Mouse (Mus musculus) stomach, embryonic 14.5 days (tissue): ENCODE measurements around the gene Slc16a9. TPM values are rescaled to one million over a fixed set of nuclear protein-coding genes. Genes with fewer than 3 reads are reported as not detected.

Source experiments
- ATAC-seq: fragments of 200-750 bp; cut with Nextera tagmentation; 2 replicates; pipeline ENCODE4 v1.8.0; 2017; ENCODE audit warnings: low read depth, moderate TSS enrichment; ENCODE audit not compliant: insufficient number of reproducible peaks, insufficient read depth, low FRiP score
- H3K27ac ChIP-seq: fragments of 300-500 bp; sonication (generic); 2 replicates; pipeline ENCODE4 v1.5.1; 2014; ENCODE audit warnings: mild to moderate bottlenecking, low read length, moderate library complexity, mixed read lengths
- H3K27me3 ChIP-seq: fragments of 300-500 bp; sonication (generic); 2 replicates; pipeline ENCODE4 v1.6.1; 2014; ENCODE audit warnings: low read length, control low read depth, mixed read lengths; ENCODE audit not compliant: control insufficient read depth, insufficient read depth
- H3K36me3 ChIP-seq: fragments of 300-500 bp; sonication (generic); 2 replicates; pipeline ENCODE4 v1.6.1; 2014; ENCODE audit warnings: mild to moderate bottlenecking, control low read depth, low read length, moderate library complexity, mixed read lengths; ENCODE audit not compliant: control insufficient read depth, insufficient read depth
- H3K4me1 ChIP-seq: fragments of 300-500 bp; sonication (generic); 2 replicates; pipeline ENCODE4 v1.6.1; 2014; ENCODE audit warnings: low read length, control low read depth, mixed read lengths; ENCODE audit not compliant: control insufficient read depth, insufficient read depth
- H3K4me2 ChIP-seq: fragments of 300-500 bp; sonication (generic); replicated peaks from 2 replicates; pipeline ENCODE4 v1.6.1; 2014; ENCODE audit warnings: low read depth, low read length, control low read depth
- H3K4me3 ChIP-seq: fragments of 300-500 bp; sonication (generic); 2 replicates; pipeline ENCODE4 v1.5.1; 2014; ENCODE audit warnings: low read depth, low read length, control low read depth
- H3K9ac ChIP-seq: fragments of 300-500 bp; sonication (generic); replicated peaks from 2 replicates; pipeline ENCODE4 v1.6.1; 2014; ENCODE audit warnings: low read depth, mild to moderate bottlenecking, control low read depth, low read length, moderate library complexity, mixed read lengths
- H3K9me3 ChIP-seq: fragments of 300-500 bp; sonication (generic); 2 replicates; pipeline ENCODE4 v1.6.1; 2016; ENCODE audit warnings: low read depth, low read length, control low read depth; ENCODE audit not compliant: control insufficient read depth
- WGBS: fragments of 180-500 bp; shearing (Covaris S2); extraction: QIAGEN DNeasy Blood & Tissue Kit; methylation state at CpG from one replicate; pipeline ENCODE4 v1.1.7; 2014; 5-methylcytosine and 5-hydroxymethylcytosine counted together
- polyA plus RNA-seq: library from polyadenylated mRNA; unstranded; fragments of >200 nt; fragmentation: Nextera tagmentation; extraction: Ambion mirVana; gene quantifications from 2 replicates; pipeline ENCODE4 v1.2.1, GENCODE M21; 2014

Slc16a9 gene
- polyA plus RNA-seq, 1 experiment from 2014 or later = 1.9 TPM

DNA sequence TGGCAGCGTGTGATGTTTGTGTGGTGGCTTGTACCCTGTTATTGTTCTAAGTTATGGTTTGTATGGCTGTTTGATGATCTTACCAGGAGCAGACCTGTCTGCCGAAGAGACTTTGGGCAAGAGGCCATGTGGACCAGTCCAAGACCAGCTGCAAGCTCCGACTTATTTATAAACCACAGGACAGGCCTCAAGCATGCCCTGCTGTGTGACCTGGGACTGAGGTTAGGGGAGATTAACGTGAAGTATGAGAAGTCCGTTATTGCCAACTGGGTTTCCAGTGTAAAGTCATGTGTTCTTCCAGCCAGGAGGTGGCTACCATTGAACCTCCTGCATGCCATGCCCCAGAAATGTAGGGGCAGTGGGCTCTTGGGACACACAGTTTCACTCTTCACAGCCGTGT lies 14.5 kb upstream of the Slc16a9 start:
- H3K9me3 ChIP-seq = no peaks in the 10 kb centered on the region
- 80% methylated on average over 6 of the region's 6 CpGs for WGBS
- H3K27ac ChIP-seq = no peak overlapping the region
- no peak overlapping the region for H3K9ac ChIP-seq
- H3K27me3 ChIP-seq = no peaks in the 10 kb centered on the region
- no peak overlapping the region for H3K4me2 ChIP-seq
- H3K36me3 ChIP-seq = no peaks in the 10 kb centered on the region
- ATAC-seq = no peak
- H3K4me1 ChIP-seq = no peaks in the 10 kb centered on the region
- no peak overlapping the region for H3K4me3 ChIP-seq

DNA sequence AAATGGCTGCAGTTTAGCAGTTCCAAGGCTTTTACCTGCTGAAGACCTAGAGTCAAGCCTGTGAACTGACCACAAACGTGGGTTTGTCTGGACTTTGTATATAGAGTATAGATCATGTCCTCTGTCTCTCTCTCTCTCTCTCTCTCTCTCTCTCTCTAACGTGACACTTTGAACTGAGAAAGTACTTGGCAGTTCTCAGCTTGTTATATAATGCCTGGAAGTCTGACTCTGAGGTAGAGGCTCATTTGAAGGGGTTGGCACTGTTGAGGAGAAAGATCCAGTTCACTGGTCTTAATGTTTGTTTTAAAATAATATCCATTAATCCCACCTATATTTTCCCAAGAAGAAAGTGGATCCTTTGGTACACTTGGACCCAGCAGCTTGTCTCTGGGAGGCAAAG lies 7.0 kb upstream of the Slc16a9 start:
- Histone ChIP-seq H3K9me3 (no peaks in the 10 kb centered on the region), H3K4me2 (no peak overlapping the region), H3K4me1 (no peaks in the 10 kb centered on the region), H3K4me3 (no peak overlapping the region), H3K27ac (no peak overlapping the region), H3K9ac (no peak overlapping the region), H3K36me3 (no peaks in the 10 kb centered on the region), H3K27me3 (no peaks in the 10 kb centered on the region)
- WGBS = 53% methylated on average over 2 of the region's 2 CpGs
- no peak for ATAC-seq

DNA sequence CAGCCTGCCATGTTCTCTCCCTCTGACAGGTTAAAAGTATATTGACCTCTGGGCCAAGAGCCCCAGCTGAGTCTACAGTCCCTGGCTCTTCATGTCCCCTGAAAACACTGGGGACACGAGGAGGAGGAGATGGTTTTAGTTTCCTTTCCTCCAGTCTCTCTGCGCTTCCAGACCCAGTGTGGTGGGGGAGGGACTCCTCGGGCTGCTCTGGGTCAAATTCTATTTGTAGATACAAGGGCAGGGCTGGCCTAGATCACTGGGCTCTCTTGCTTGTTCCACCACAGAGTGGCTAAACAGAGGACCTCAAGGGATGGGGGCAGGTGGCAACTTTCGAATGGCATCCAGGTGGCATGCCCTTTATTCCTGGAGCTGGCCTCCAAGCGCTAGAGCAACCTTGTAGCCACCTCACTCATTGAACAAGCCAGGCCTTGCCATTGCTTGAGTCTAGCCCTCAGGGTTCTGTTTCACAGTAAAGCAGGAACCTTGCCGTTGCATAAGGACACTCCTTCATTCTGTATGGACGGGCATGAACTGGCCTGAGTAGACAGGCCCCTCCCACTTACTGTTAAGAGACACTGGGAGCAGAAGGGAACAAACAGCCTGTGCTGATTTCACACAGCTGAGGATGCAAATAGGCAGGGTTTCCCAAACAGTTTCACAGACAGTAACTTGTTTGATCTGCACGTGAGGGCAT lies 2.0 kb upstream of the Slc16a9 start:
- no peak overlapping the region for H3K4me2 ChIP-seq
- H3K9me3 ChIP-seq = no peaks in the 10 kb centered on the region
- no peak overlapping the region for H3K9ac ChIP-seq
- H3K4me1 ChIP-seq = peaks cover 3% of the 10 kb centered on the region; the same call in 1 of the 2 replicates
- 51% methylated on average over 8 of the region's 8 CpGs for WGBS
- no peaks in the 10 kb centered on the region for H3K36me3 ChIP-seq
- no peak overlapping the region for H3K4me3 ChIP-seq
- H3K27me3 ChIP-seq = 0 out of 2 replicates have a peak, but pooled peaks cover 3% of the 10 kb centered on the region
- no peak overlapping the region for H3K27ac ChIP-seq
- no peak for ATAC-seq

DNA sequence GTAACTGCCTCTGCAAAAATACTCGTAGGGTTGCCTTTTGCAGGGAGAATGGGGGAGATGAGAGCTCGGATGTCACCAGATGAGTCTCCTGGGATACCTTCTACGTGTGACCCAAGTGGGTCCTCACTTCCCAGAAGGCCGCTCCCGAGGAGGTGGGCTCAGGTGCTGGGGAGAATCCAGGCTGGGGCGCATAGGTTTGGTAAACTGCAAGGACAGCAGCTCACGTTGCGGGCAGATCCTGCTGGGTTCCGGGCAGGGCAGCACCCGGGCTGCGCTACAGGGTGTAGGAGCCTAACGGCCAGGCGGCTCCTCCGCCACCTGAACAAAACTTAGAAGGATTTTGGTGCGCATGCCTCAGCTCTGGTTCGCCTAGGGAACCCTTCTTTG lies 652 bp downstream of the Slc16a9 start:
- H3K36me3 ChIP-seq = no peaks in the 10 kb centered on the region
- no peak for ATAC-seq
- H3K9me3 ChIP-seq = no peaks in the 10 kb centered on the region
- H3K27ac ChIP-seq = peak overlapping the region; percentile 27; the same call in 1 of the 2 replicates
- under 1% methylated on average over 16 of the region's 16 CpGs for WGBS
- 0 out of 2 replicates have a peak, but pooled peaks cover 3% of the 10 kb centered on the region for H3K27me3 ChIP-seq
- peak overlapping the region; percentile 42; the same call in 1 of the 2 replicates for H3K9ac ChIP-seq
- peaks cover 3% of the 10 kb centered on the region; the same call in 1 of the 2 replicates for H3K4me1 ChIP-seq
- H3K4me2 ChIP-seq = peak overlapping the region; percentile 92
- H3K4me3 ChIP-seq = peak overlapping the region; percentile 63

DNA sequence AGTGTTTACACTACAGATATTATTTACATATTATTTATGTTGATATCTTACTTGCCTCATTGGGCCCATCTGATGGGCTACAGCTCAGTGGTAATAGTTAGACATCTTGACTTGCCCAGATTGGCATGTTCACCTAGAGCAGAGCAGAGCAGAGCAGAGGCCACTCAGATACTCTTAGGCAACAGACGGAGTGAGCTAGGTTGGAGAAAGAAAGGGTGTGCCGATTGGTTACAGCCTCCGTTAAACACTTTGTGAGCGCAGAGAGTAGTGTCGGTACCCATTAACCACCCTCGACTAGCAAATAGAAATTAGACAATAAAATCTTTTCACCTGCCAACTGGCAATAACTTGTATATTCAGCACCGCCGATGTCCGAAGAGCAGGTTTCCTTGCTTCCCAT lies 1.2 kb downstream of the Slc16a9 start:
- ATAC-seq = no peak
- H3K4me3 ChIP-seq = peak overlapping the region; percentile 63

DNA sequence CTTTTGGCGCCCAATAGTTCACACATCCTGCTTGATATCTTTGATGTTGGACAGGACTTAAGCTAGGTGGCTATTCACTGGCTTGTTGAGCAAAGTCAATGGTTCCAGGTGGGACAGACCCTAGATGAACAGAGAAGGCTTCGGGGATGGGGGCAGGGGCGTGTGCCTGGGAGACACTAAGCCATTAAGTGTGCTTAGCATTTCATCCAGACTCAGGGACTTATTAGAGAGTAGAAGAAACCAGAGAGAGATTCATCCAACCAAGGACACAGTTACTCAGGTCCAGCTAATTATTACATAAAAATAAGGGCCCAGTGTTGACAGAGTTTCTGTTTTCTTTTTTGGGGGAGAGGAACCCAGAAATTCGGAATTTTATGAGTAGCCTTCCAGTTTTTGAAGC lies 5.5 kb downstream of the Slc16a9 start:
- no peak for ATAC-seq
- 84% methylated on average over 4 of the region's 4 CpGs for WGBS
- no peaks in the 10 kb centered on the region for H3K27me3 ChIP-seq
- no peak overlapping the region for H3K4me2 ChIP-seq
- no peak overlapping the region for H3K27ac ChIP-seq
- no peak overlapping the region for H3K9ac ChIP-seq
- H3K36me3 ChIP-seq = no peaks in the 10 kb centered on the region
- H3K4me1 ChIP-seq = peaks cover 3% of the 10 kb centered on the region; the same call in 1 of the 2 replicates
- no peaks in the 10 kb centered on the region for H3K9me3 ChIP-seq
- H3K4me3 ChIP-seq = no peak overlapping the region

More for the DNA sequence above, 1.2 kb downstream of the Slc16a9 start:
- WGBS = 27% methylated on average over 9 of the region's 9 CpGs
- Histone ChIP-seq H3K27me3 (0 out of 2 replicates have a peak, but pooled peaks cover 3% of the 10 kb centered on the region), H3K27ac (no peak overlapping the region), H3K9ac (no peak overlapping the region), H3K4me1 (peaks cover 3% of the 10 kb centered on the region; the same call in 1 of the 2 replicates), H3K36me3 (no peaks in the 10 kb centered on the region), H3K4me2 (peak overlapping the region; percentile 92), H3K9me3 (no peaks in the 10 kb centered on the region)

DNA sequence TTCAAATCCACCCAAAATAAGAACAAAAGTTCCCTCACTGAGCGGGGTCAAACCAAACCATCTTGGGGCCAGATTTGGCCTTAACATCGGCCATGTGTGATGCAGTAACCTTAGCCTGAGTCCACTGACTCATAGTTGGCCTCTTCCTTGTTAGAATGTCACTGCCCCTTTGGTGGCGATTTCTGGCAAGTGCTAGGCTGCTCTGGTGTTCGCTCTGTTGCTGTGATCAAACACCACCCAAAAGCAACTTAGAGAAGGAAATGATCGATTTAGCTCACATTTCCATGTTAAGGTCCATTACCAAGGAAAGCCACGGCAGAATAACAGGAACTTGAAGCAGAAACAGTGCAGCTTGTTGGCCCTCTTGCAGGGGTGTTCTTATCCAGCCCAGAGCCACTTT lies 5.9 kb downstream of the Slc16a9 start:
- ATAC-seq = no peak
- no peak overlapping the region for H3K9ac ChIP-seq
- H3K36me3 ChIP-seq = no peaks in the 10 kb centered on the region
- H3K9me3 ChIP-seq = no peaks in the 10 kb centered on the region
- no peaks in the 10 kb centered on the region for H3K27me3 ChIP-seq
- 88% methylated on average over 6 of the region's 6 CpGs for WGBS
- no peak overlapping the region for H3K4me3 ChIP-seq
- no peak overlapping the region for H3K4me2 ChIP-seq
- H3K27ac ChIP-seq = no peak overlapping the region
- 0 out of 2 replicates have a peak, but pooled peaks cover under 1% of the 10 kb centered on the region for H3K4me1 ChIP-seq

DNA sequence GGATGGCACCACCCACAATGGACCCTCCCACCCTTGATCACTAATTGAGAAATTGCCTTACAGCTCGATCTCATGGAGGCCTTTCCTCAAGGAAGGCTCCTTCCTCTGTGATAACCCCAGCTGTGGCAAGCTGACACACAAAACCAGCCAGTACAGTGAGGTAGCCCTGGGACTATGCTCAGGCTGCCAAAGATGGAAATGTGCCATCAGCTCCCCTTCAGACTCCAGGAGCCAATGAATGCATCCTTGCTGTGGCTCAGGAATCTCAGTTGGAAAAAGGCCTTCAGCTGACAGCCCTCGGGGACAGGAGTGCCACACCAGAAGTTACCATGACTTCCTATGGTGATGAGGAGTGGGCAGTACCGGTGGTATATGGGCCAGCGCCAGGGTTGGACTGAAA lies 9.8 kb downstream of the Slc16a9 start:
- no peaks in the 10 kb centered on the region for H3K27me3 ChIP-seq
- ATAC-seq = no peak
- H3K36me3 ChIP-seq = no peaks in the 10 kb centered on the region
- H3K9me3 ChIP-seq = no peaks in the 10 kb centered on the region
- H3K27ac ChIP-seq = no peak overlapping the region
- 77% methylated on average over 4 of the region's 4 CpGs for WGBS
- H3K9ac ChIP-seq = no peak overlapping the region
- no peaks in the 10 kb centered on the region for H3K4me1 ChIP-seq
- no peak overlapping the region for H3K4me3 ChIP-seq
- no peak overlapping the region for H3K4me2 ChIP-seq
